Mouse (Mus musculus) urinary bladder, postnatal 25 days (tissue): Measurements from ENCODE around the gene Vkorc1l1.
"Not testable (repeated sequence)": the region's sequence is repeated elsewhere in the genome, so short reads cannot be mapped to it uniquely, and the experiment has no call there.

ENCODE experiments used
- DNase-seq: peaks from one replicate; pipeline ENCODE4 v3.0.0; 2022; ENCODE audit warnings: low spot score

Vkorc1l1 gene

GRCm38 (mm10) chr5:129941495-129942045 is at the start of gene Vkorc1l1:
Gene Vkorc1l1, plus strand, starts transcription at chr5:129941970.
- peak; percentile 98 for DNase-seq

GRCm38 (mm10) chr5:129895198-129896088 is 46.3 kb upstream of the Vkorc1l1 start, which contains the start of gene Zbed5:
Gene Zbed5, plus strand, starts transcription at chr5:129895723.
- DNase-seq: peak; percentile 72

GRCm38 (mm10) chr5:129898449-129898848 is 43.3 kb upstream of the Vkorc1l1 start, which contains the start of gene Phkg1:
Gene Phkg1, minus strand, starts transcription at chr5:129898549.
- DNase-seq: no peak

- no peak for DNase-seq
Observed at GRCm38 (mm10) chr5:129907775-129908174, 34.0 kb upstream of the Vkorc1l1 start.

- DNase-seq: peak; percentile 87
Observed at GRCm38 (mm10) chr5:129908242-129908965, 33.4 kb upstream of the Vkorc1l1 start, which contains the start of gene Nupr1l. Gene Nupr1l, plus strand, starts transcription at chr5:129908540.

GRCm38 (mm10) chr5:129909147-129909546 is 32.6 kb upstream of the Vkorc1l1 start:
- DNase-seq: no peak

- DNase-seq: no peak
Observed at GRCm38 (mm10) chr5:129909591-129909990, 32.2 kb upstream of the Vkorc1l1 start.

- no peak for DNase-seq
Observed at GRCm38 (mm10) chr5:129914024-129914423, 27.7 kb upstream of the Vkorc1l1 start.

- DNase-seq: not testable (repeated sequence)
Observed at GRCm38 (mm10) chr5:129915491-129915890, 26.3 kb upstream of the Vkorc1l1 start.

- no peak for DNase-seq
Observed at GRCm38 (mm10) chr5:129918065-129918651, 23.6 kb upstream of the Vkorc1l1 start.

- DNase-seq: no peak
Observed at GRCm38 (mm10) chr5:129918752-129919151, 23.0 kb upstream of the Vkorc1l1 start.

GRCm38 (mm10) chr5:129919320-129919719 is 22.4 kb upstream of the Vkorc1l1 start:
- DNase-seq: no peak

GRCm38 (mm10) chr5:129921972-129922371 is 19.8 kb upstream of the Vkorc1l1 start:
- DNase-seq: no peak

GRCm38 (mm10) chr5:129924820-129925452 is 16.8 kb upstream of the Vkorc1l1 start:
- DNase-seq: no peak

- DNase-seq: no peak
Observed at GRCm38 (mm10) chr5:129925933-129926332, 15.8 kb upstream of the Vkorc1l1 start.

- no peak for DNase-seq
Observed at GRCm38 (mm10) chr5:129929924-129930855, 11.6 kb upstream of the Vkorc1l1 start.

- DNase-seq: no peak
Observed at GRCm38 (mm10) chr5:129936941-129937340, 4.8 kb upstream of the Vkorc1l1 start.

GRCm38 (mm10) chr5:129940281-129940680 is 1.5 kb upstream of the Vkorc1l1 start:
- no peak for DNase-seq

- no peak for DNase-seq
Observed at GRCm38 (mm10) chr5:129940736-129941494, 855 bp upstream of the Vkorc1l1 start.
